Mouse (Mus musculus) olfactory bulb, adult 2 months (tissue): Measurements from ENCODE around the gene Wdr3.

Source experiments
- CTCF ChIP-seq: fragments of 200-500 bp; IDR thresholded peaks from 2 replicates; pipeline ENCODE4 v1.5.1; 2012; ENCODE audit warnings: low read depth, mild to moderate bottlenecking, low read length, moderate library complexity; ENCODE audit not compliant: insufficient read depth
- POLR2A ChIP-seq: fragments of 200-500 bp; IDR thresholded peaks from 2 replicates; pipeline ENCODE4 v1.6.1; 2012; ENCODE audit warnings: mild to moderate bottlenecking, low read depth, low read length, moderate library complexity; ENCODE audit not compliant: insufficient read depth

- TF ChIP-seq POLR2A: no peak
- TF ChIP-seq CTCF: no peak
Observed at GRCm38 (mm10) chr3:100106736-100107135, 55.5 kb downstream of the Wdr3 start.
